Mouse (Mus musculus) cortical plate, adult 2 months (tissue): ENCODE data around the gene Slc38a6.

Experiments
- CTCF ChIP-seq: fragments of 200-500 bp; IDR thresholded peaks from 2 replicates; pipeline ENCODE4 v1.5.1; 2011; ENCODE audit warnings: mild to moderate bottlenecking, control low read depth, low read length; ENCODE audit not compliant: insufficient read depth; ENCODE audit errors: extremely low read depth
- POLR2A ChIP-seq: fragments of 200-500 bp; IDR thresholded peaks from 2 replicates; pipeline ENCODE4 v1.6.1; 2011; ENCODE audit warnings: mild to moderate bottlenecking, low read length, control low read depth; ENCODE audit not compliant: insufficient read depth; ENCODE audit errors: extremely low read depth

- no peak for TF ChIP-seq CTCF
- no peak for TF ChIP-seq POLR2A
These were observed 43.7 kb downstream of the Slc38a6 start for GRCm38 (mm10) chr12:73330236-73330635.
